Mouse (Mus musculus) CH12.LX (cell line): ENCODE data around the gene Mrtfb. TPM values are rescaled to one million over a fixed set of nuclear protein-coding genes. Genes with fewer than 3 reads are reported as not detected.

Experiments
- DNase-seq: peaks from one replicate; pipeline ENCODE4 v3.0.0-alpha.2; 2013; ENCODE audit errors: extremely low read depth
- H3K27ac ChIP-seq: 2 replicates; pipeline ENCODE4 v1.5.1; 2012; ENCODE audit warnings: low read depth, mild to moderate bottlenecking, control low read depth, moderate library complexity; ENCODE audit not compliant: insufficient read depth
- H3K27me3 ChIP-seq: replicated peaks from 2 replicates; pipeline ENCODE3; 2012; ENCODE audit warnings: inconsistent platforms
- H3K36me3 ChIP-seq, 2 experiments: replicated peaks in 1 of 2; 2 replicates each; pipeline versions ENCODE3 to v1.6.1; 2012; ENCODE audit warnings: inconsistent platforms in 1 of 2, low read length in 1 of 2, mild to moderate bottlenecking in 1 of 2, mixed read lengths in 1 of 2, moderate library complexity in 1 of 2; ENCODE audit not compliant: control insufficient read depth in 1 of 2, insufficient read depth in 1 of 2
- H3K4me1 ChIP-seq, 2 experiments: 2 replicates each; pipeline ENCODE4 v1.6.1; 2012; ENCODE audit warnings: inconsistent platforms in 1 of 2, moderate library complexity in 1 of 2; ENCODE audit not compliant: insufficient read depth in 2 of 2, control insufficient read depth in 1 of 2
- H3K4me2 ChIP-seq: 2 replicates; pipeline ENCODE4 v1.6.1; 2012; ENCODE audit warnings: low read depth, mild to moderate bottlenecking, control low read depth; ENCODE audit not compliant: poor library complexity, insufficient read depth, severe bottlenecking
- H3K4me3 ChIP-seq, 3 experiments: fragments of 150-350 bp in 1 of 3; sonication (generic) in 1 of 3; replicated peaks in 1 of 3; 2 replicates each; pipeline versions ENCODE3 to v1.5.1; 2011 to 2012; ENCODE audit warnings: low read depth in 2 of 3, low read length in 2 of 3, mild to moderate bottlenecking in 2 of 3, moderate library complexity in 2 of 3, control low read depth in 1 of 3, improper control_type of control experiment in 1 of 3, inconsistent platforms in 1 of 3, mixed read lengths in 1 of 3; ENCODE audit not compliant: poor library complexity in 1 of 3
- H3K79me2 ChIP-seq: replicated peaks from 2 replicates; pipeline ENCODE4 v1.6.1; 2012; ENCODE audit warnings: mild to moderate bottlenecking, moderate library complexity; ENCODE audit not compliant: control insufficient read depth, poor library complexity, insufficient read depth, severe bottlenecking; ENCODE audit errors: extremely low read depth
- H3K9ac ChIP-seq: 2 replicates; pipeline ENCODE4 v1.6.1; 2012; ENCODE audit warnings: low read depth, mild to moderate bottlenecking, control low read depth, moderate library complexity; ENCODE audit not compliant: insufficient read depth
- H3K9me3 ChIP-seq: replicated peaks from 2 replicates; pipeline ENCODE3; 2012; ENCODE audit warnings: low read length, inconsistent platforms, mixed read lengths
- BHLHE40 ChIP-seq: IDR thresholded peaks from 2 replicates; pipeline ENCODE4 v1.6.1; 2011; ENCODE audit warnings: mild to moderate bottlenecking, low read depth, low read length, improper control_type of control experiment
- CHD1 ChIP-seq: IDR thresholded peaks from 2 replicates; pipeline ENCODE4 v1.6.1; 2012; ENCODE audit warnings: low read depth, low read length, improper control_type of control experiment, inconsistent platforms
- EP300 ChIP-seq: IDR thresholded peaks from 2 replicates; pipeline ENCODE4 v1.6.1; 2011; ENCODE audit warnings: low read length, improper control_type of control experiment
- ETS1 ChIP-seq: conservative IDR thresholded peaks from 2 replicates; pipeline ENCODE4 v1.6.1; 2012; ENCODE audit warnings: low read depth, mild to moderate bottlenecking, inconsistent platforms, low read length, improper control_type of control experiment, moderate library complexity
- IRF4 ChIP-seq: IDR thresholded peaks from 2 replicates; pipeline ENCODE4 v1.6.1; 2014; ENCODE audit warnings: low read depth, mild to moderate bottlenecking, inconsistent platforms, low read length, improper control_type of control experiment
- JUN ChIP-seq: IDR thresholded peaks from 2 replicates; pipeline ENCODE4 v1.6.1; 2011; ENCODE audit warnings: low read depth, mild to moderate bottlenecking, low read length, improper control_type of control experiment, moderate library complexity; ENCODE audit not compliant: insufficient read depth
- JUND ChIP-seq: conservative IDR thresholded peaks from 2 replicates; pipeline ENCODE4 v1.6.1; 2011; ENCODE audit warnings: low read depth, low read length, improper control_type of control experiment
- KAT2A ChIP-seq: IDR thresholded peaks from 2 replicates; pipeline ENCODE4 v1.6.1; 2012; ENCODE audit warnings: low read length, improper control_type of control experiment, inconsistent platforms; ENCODE audit not compliant: insufficient replicate concordance
- MAFK ChIP-seq: IDR thresholded peaks from 2 replicates; pipeline ENCODE4 v1.6.1; 2011; ENCODE audit warnings: low read length, improper control_type of control experiment; ENCODE audit not compliant: insufficient replicate concordance
- MAX ChIP-seq: IDR thresholded peaks from 2 replicates; pipeline ENCODE4 v1.6.1; 2011; ENCODE audit warnings: low read length, improper control_type of control experiment
- MXI1 ChIP-seq: IDR thresholded peaks from 2 replicates; pipeline ENCODE4 v1.6.1; 2011; ENCODE audit warnings: mild to moderate bottlenecking, low read depth, low read length, improper control_type of control experiment
- MYC ChIP-seq: IDR thresholded peaks from 2 replicates; pipeline ENCODE4 v1.6.1; 2011; ENCODE audit warnings: low read depth, mild to moderate bottlenecking, improper control_type of control experiment, low read length
- NELFE ChIP-seq: IDR thresholded peaks from 2 replicates; pipeline ENCODE4 v1.6.1; 2011; ENCODE audit warnings: low read depth, low read length, improper control_type of control experiment
- NRF1 ChIP-seq: IDR thresholded peaks from 2 replicates; pipeline ENCODE4 v1.6.1; 2014; ENCODE audit warnings: low read depth, mild to moderate bottlenecking, inconsistent platforms, low read length, improper control_type of control experiment, moderate library complexity
- RAD21 ChIP-seq: IDR thresholded peaks from 2 replicates; pipeline ENCODE4 v1.6.1; 2011; ENCODE audit warnings: low read depth, mild to moderate bottlenecking, low read length, improper control_type of control experiment, moderate library complexity
- RCOR1 ChIP-seq: conservative IDR thresholded peaks from 2 replicates; pipeline ENCODE4 v1.6.1; 2012; ENCODE audit warnings: low read depth, mild to moderate bottlenecking, inconsistent platforms, low read length, improper control_type of control experiment
- SIN3A ChIP-seq: IDR thresholded peaks from 2 replicates; pipeline ENCODE4 v1.6.1; 2012; ENCODE audit warnings: low read length, improper control_type of control experiment, inconsistent platforms
- SMC3 ChIP-seq: IDR thresholded peaks from 2 replicates; pipeline ENCODE4 v1.6.1; 2011; ENCODE audit warnings: low read depth, low read length, improper control_type of control experiment
- TBP ChIP-seq: conservative IDR thresholded peaks from 2 replicates; pipeline ENCODE4 v1.6.1; 2011; ENCODE audit warnings: low read depth, low read length, improper control_type of control experiment
- TCF12 ChIP-seq: IDR thresholded peaks from 2 replicates; pipeline ENCODE4 v1.6.1; 2014; ENCODE audit warnings: low read depth, mild to moderate bottlenecking, inconsistent platforms, low read length, improper control_type of control experiment
- dilution Hi-C: fragments of 300-500 bp; cut with MboI; formaldehyde crosslinking; loops from 2 replicates; pipeline ENCODE4 v1.14.3; 2020; ENCODE audit warnings: low sequenced_read_pairs; ENCODE audit not compliant: extremely low pct_unique_long_range_greater_than_20kb, extremely low pct_ligation_motif_present
- in situ Hi-C: fragments of 300-500 bp; cut with MboI; formaldehyde crosslinking; loops from 3 replicates; pipeline ENCODE4 v1.14.3; 2019; ENCODE audit warnings: low sequenced_read_pairs, low pct_ligation_motif_present, low pct_unique_long_range_greater_than_20kb, mixed read lengths
- polyA plus RNA-seq: library from polyadenylated mRNA; unstranded; fragments of >175 nt; gene quantifications from 2 replicates; pipeline ENCODE4 v1.2.1, GENCODE M21; 2012; ENCODE audit warnings: low read depth; ENCODE audit not compliant: insufficient read length
- total RNA-seq, 2 experiments: library from RNA; depleted of rRNA; stranded (reverse); fragments of 300-350 nt in 1 of 2; fragments of >200 nt in 1 of 2; gene quantifications; 2 replicates each; pipeline ENCODE4 v1.2.3; 2012 to 2014

The Mrtfb gene
- total and polyA plus RNA-seq, 3 experiments = 3.2 to 9.4 (median 4.4) TPM

GRCm38 (mm10) chr16:13269426-13269825, 13.1 kb downstream of the Mrtfb start:
- no peak overlapping the region for H3K4me2 ChIP-seq
- dilution Hi-C loops = no loop called here
- peaks cover 0 to 44% of the 10 kb centered on the region in 2 experiments for H3K36me3 ChIP-seq
- in situ Hi-C loops = no loop called here
- DNase-seq = no peak
- no peaks in the 10 kb centered on the region for H3K9me3 ChIP-seq
- H3K79me2 ChIP-seq = no peaks in the 10 kb centered on the region
- H3K4me3 ChIP-seq = no peak overlapping the region
- TF ChIP-seq RAD21 (no peak), NELFE (no peak), KAT2A (no peak), MYC (no peak), JUN (no peak), JUND (no peak), EP300 (no peak), TCF12 (no peak), MXI1 (no peak), RCOR1 (no peak), SIN3A (no peak)
- TF ChIP-seq, all 38 proteins: peak for 0
- Histone ChIP-seq H3K27ac (no peak overlapping the region), H3K4me1 (peaks cover 0 to 6% of the 10 kb centered on the region in 2 experiments; a peak in 1 of 4 replicates), H3K9ac (no peak overlapping the region), H3K27me3 (no peaks in the 10 kb centered on the region)

GRCm38 (mm10) chr16:13276258-13276657, 20.0 kb downstream of the Mrtfb start:
- in situ Hi-C loops = no loop called here
- Histone ChIP-seq H3K36me3 (peaks cover 0 to 6% of the 10 kb centered on the region in 2 experiments), H3K9me3 (no peaks in the 10 kb centered on the region), H3K79me2 (no peaks in the 10 kb centered on the region), H3K4me3 (no peak overlapping the region), H3K9ac (no peak overlapping the region), H3K27ac (no peak overlapping the region), H3K4me2 (no peak overlapping the region), H3K27me3 (no peaks in the 10 kb centered on the region), H3K4me1 (no peaks in the 10 kb centered on the region)
- no peak for TF ChIP-seq TBP
- TF ChIP-seq NELFE = no peak
- no peak for TF ChIP-seq CHD1
- TF ChIP-seq MAFK = no peak
- TF ChIP-seq TCF12 = no peak
- no peak for TF ChIP-seq MAX
- no peak for TF ChIP-seq BHLHE40
- TF ChIP-seq IRF4 = no peak
- no peak for TF ChIP-seq ETS1
- TF ChIP-seq SMC3 = no peak
- no peak for TF ChIP-seq JUN
- no peak for TF ChIP-seq SIN3A
- TF ChIP-seq NRF1 = no peak
- dilution Hi-C loops = no loop called here
- DNase-seq = no peak
